Mouse (Mus musculus): Measurements from ENCODE around the gene Tbx19.

Tbx19 gene

GRCm38 (mm10) chr1:165119011-165119726 lies 41.4 kb downstream of the Tbx19 start:
- peak; percentile 9 for DNase-seq (ENCODE audit: low read depth, low spot score)

GRCm38 (mm10) chr1:165114460-165115175 lies 46.0 kb downstream of the Tbx19 start:
- DNase-seq (ENCODE audit: low read depth, low spot score) = peak; percentile 52

- no peak for DNase-seq (ENCODE audit: low read depth, low spot score)
Measured at GRCm38 (mm10) chr1:165113700-165114099, 46.9 kb downstream of the Tbx19 start.

GRCm38 (mm10) chr1:165110659-165111058 lies 49.9 kb downstream of the Tbx19 start:
- no peak for DNase-seq (ENCODE audit: low read depth, low spot score)

GRCm38 (mm10) chr1:165109135-165109534 lies 51.4 kb downstream of the Tbx19 start:
- no peak for DNase-seq (ENCODE audit: low read depth, low spot score)

GRCm38 (mm10) chr1:165108477-165108876 lies 52.1 kb downstream of the Tbx19 start:
- DNase-seq (ENCODE audit: low read depth, low spot score) = no peak

- DNase-seq (ENCODE audit: low read depth, low spot score) = peak; percentile 61
Measured at GRCm38 (mm10) chr1:165106011-165106385, 54.6 kb downstream of the Tbx19 start.

- no peak for DNase-seq (ENCODE audit: low read depth, low spot score)
Measured at GRCm38 (mm10) chr1:165105270-165106010, 55.1 kb downstream of the Tbx19 start.

- DNase-seq (ENCODE audit: low read depth, low spot score) = no peak
Measured at GRCm38 (mm10) chr1:165104707-165105259, 55.8 kb downstream of the Tbx19 start.

GRCm38 (mm10) chr1:165099569-165099968 lies 61.0 kb downstream of the Tbx19 start:
- no peak for DNase-seq (ENCODE audit: low read depth, low spot score)

GRCm38 (mm10) chr1:165094871-165095270 lies 65.7 kb downstream of the Tbx19 start:
- DNase-seq (ENCODE audit: low read depth, low spot score) = no peak

- peak; percentile 82 for DNase-seq (ENCODE audit: low read depth, low spot score)
Measured at GRCm38 (mm10) chr1:165091721-165092120, 68.9 kb downstream of the Tbx19 start.

GRCm38 (mm10) chr1:165089556-165089955 lies 71.0 kb downstream of the Tbx19 start:
- DNase-seq (ENCODE audit: low read depth, low spot score) = no peak

Data from ZHBTc4 (cell line).